ENCODE assay signal across 19 mouse cellular contexts in genomic region chr1:153909213-153909962, GRCm38 (mm10). TPM values are rescaled to one million over a fixed set of nuclear protein-coding genes. Genes with fewer than 3 reads are reported as not detected.
DNase-seq lines count a peak whose midpoint lies in the region; ATAC-seq and TF ChIP-seq lines count a peak whose summit lies in the region.
"Had no signal": no experiment of that assay in that cellular context is flagged by ENCODE, and none has a peak within 500 bp of the region (broad histone marks: within the 10 kb centered on the region; RNA-seq: fewer than 3 reads in every experiment).

No protein-coding gene starts in this region.

- no peak overlapping the region for H3K4me2 ChIP-seq in embryonic facial prominence, embryonic 14.5 days (ENCODE audit: low read depth, low read length)
- H3K4me2 ChIP-seq in myocyte (ENCODE audit: low read depth): peak overlapping the region; percentile 43
- H3K4me2 ChIP-seq: embryonic facial prominence, embryonic 15.5 days; limb, embryonic 12.5 days; neural tube, embryonic 15.5 days; stomach, embryonic 15.5 days had no signal

- peaks cover 16% of the 10 kb centered on the region for H3K36me3 ChIP-seq in kidney, adult 2 months (ENCODE audit: control insufficient read depth, insufficient read depth, low read length)
- peaks cover 60% of the 10 kb centered on the region for H3K36me3 ChIP-seq in embryonic facial prominence, embryonic 14.5 days (ENCODE audit: control insufficient read depth, insufficient read depth, low read length)
- peaks cover 15% of the 10 kb centered on the region for H3K36me3 ChIP-seq in myocyte (ENCODE audit: control insufficient read depth, insufficient read depth)
- H3K36me3 ChIP-seq in heart, embryonic 10.5 days: peaks cover 63% of the 10 kb centered on the region

- no peaks in the 10 kb centered on the region for H3K9me3 ChIP-seq in embryonic facial prominence, embryonic 14.5 days (ENCODE audit: control insufficient read depth, low read length)
- H3K9me3 ChIP-seq in heart, embryonic 10.5 days: no peaks in the 10 kb centered on the region
- H3K9me3 ChIP-seq: embryonic facial prominence, embryonic 15.5 days; limb, embryonic 12.5 days; neural tube, embryonic 15.5 days; stomach, embryonic 15.5 days had no signal

- H3K27ac ChIP-seq in kidney, adult 2 months (ENCODE audit: insufficient read depth, low read depth, low read length): no peak overlapping the region
- H3K27ac ChIP-seq in embryonic facial prominence, embryonic 14.5 days (replicated peaks; ENCODE audit: low read depth, low read length): no peak overlapping the region
- no peak overlapping the region for H3K27ac ChIP-seq in heart, embryonic 10.5 days
- H3K27ac ChIP-seq: embryonic facial prominence, embryonic 15.5 days; limb, embryonic 12.5 days; neural tube, embryonic 15.5 days; stomach, embryonic 15.5 days had no signal

- no peak overlapping the region for H3ac ChIP-seq in myocyte (ENCODE audit: control insufficient read depth, insufficient read length)

- 60% methylated on average over 10 of the region's 10 CpGs for WGBS in kidney, adult 2 months
- WGBS in embryonic facial prominence, embryonic 14.5 days: 79% methylated on average over 10 of the region's 10 CpGs
- 86% methylated on average over 10 of the region's 10 CpGs for WGBS in heart, embryonic 10.5 days

- H3K4me3 ChIP-seq in kidney, adult 2 months (ENCODE audit: insufficient read depth, low read depth, low read length): no peak overlapping the region
- H3K4me3 ChIP-seq in embryonic facial prominence, embryonic 14.5 days (ENCODE audit: low read depth, low read length): no peak overlapping the region
- H3K4me3 ChIP-seq in myocyte: no peak overlapping the region
- no peak overlapping the region for H3K4me3 ChIP-seq in heart, embryonic 10.5 days
- H3K4me3 ChIP-seq: embryonic facial prominence, embryonic 15.5 days; limb, embryonic 12.5 days; neural tube, embryonic 15.5 days; stomach, embryonic 15.5 days had no signal

- H3K79me2 ChIP-seq in myocyte (ENCODE audit: control insufficient read depth, insufficient read depth): no peaks in the 10 kb centered on the region

- no peak for TF ChIP-seq CTCF in kidney, adult 2 months (conservative IDR thresholded peaks at IDR 0.05; ENCODE audit: insufficient read depth, insufficient read length, low read depth, low read length)

- ATAC-seq in embryonic facial prominence, embryonic 14.5 days (ENCODE audit: low read depth): no peak
- ATAC-seq: forebrain, postnatal 0 days; inflammation-experienced regulatory T-cells, adult 6 months had no signal

- peak; percentile 34 to 56 for DNase-seq in kidney, postnatal 25 days
- no peak for DNase-seq in kidney, adult 2 months
- peak; percentile 48 for DNase-seq in spleen, adult 12 weeks (ENCODE audit: low spot score)
- DNase-seq in spleen, adult 18-20 months: no peak
- peak; percentile 73 for DNase-seq in embryonic facial prominence, embryonic 14.5 days (ENCODE audit: low spot score)
- no peak for DNase-seq in embryo, embryonic 9.5 days (ENCODE audit: extremely low spot score)
- no peak for DNase-seq in heart, embryonic 10.5 days (ENCODE audit: low spot score)
- DNase-seq: adrenal gland, postnatal 36 days; cerebellum, adult 2 months; forebrain, postnatal 0 days; heart, postnatal 10 days; midbrain, embryonic 14.5 days; thymus, postnatal 36 days had no signal

- H3K27me3 ChIP-seq in kidney, adult 2 months (replicated peaks; ENCODE audit: control insufficient read depth, insufficient read depth, low read length): no peaks in the 10 kb centered on the region
- no peaks in the 10 kb centered on the region for H3K27me3 ChIP-seq in embryonic facial prominence, embryonic 14.5 days (replicated peaks; ENCODE audit: control insufficient read depth, insufficient read depth, low read length)
- no peaks in the 10 kb centered on the region for H3K27me3 ChIP-seq in myocyte (ENCODE audit: control insufficient read depth, insufficient read depth, insufficient read length)
- H3K27me3 ChIP-seq in heart, embryonic 10.5 days (ENCODE audit: insufficient read depth, poor library complexity, severe bottlenecking): no peaks in the 10 kb centered on the region
- H3K27me3 ChIP-seq: embryonic facial prominence, embryonic 15.5 days; limb, embryonic 12.5 days; neural tube, embryonic 15.5 days; stomach, embryonic 15.5 days had no signal

- H3K4me1 ChIP-seq in kidney, adult 2 months (ENCODE audit: control insufficient read depth, insufficient read depth, low read length): peaks cover 13% of the 10 kb centered on the region
- no peaks in the 10 kb centered on the region for H3K4me1 ChIP-seq in embryonic facial prominence, embryonic 14.5 days (ENCODE audit: control insufficient read depth, insufficient read depth, low read length)
- H3K4me1 ChIP-seq in heart, embryonic 10.5 days: no peaks in the 10 kb centered on the region
- H3K4me1 ChIP-seq: embryonic facial prominence, embryonic 15.5 days; limb, embryonic 12.5 days; neural tube, embryonic 15.5 days; stomach, embryonic 15.5 days had no signal

- no peak for TF ChIP-seq POLR2A in kidney, adult 2 months (IDR thresholded peaks at IDR 0.05; ENCODE audit: low read depth, low read length)
- TF ChIP-seq POLR2A in myocyte (IDR thresholded peaks at IDR 0.05; ENCODE audit: insufficient read length, low read depth): no peak

- H3K9ac ChIP-seq in embryonic facial prominence, embryonic 14.5 days (ENCODE audit: low read depth, low read length): no peak overlapping the region
- H3K9ac ChIP-seq: embryonic facial prominence, embryonic 15.5 days; forebrain, postnatal 0 days; limb, embryonic 12.5 days; neural tube, embryonic 15.5 days; stomach, embryonic 15.5 days had no signal

TF ChIP-seq in myocyte, 11 proteins besides CTCF, POLR2A, EP300 and RAD21:
- TF ChIP-seq E2F4 (IDR thresholded peaks at IDR 0.05; ENCODE audit: insufficient read depth) (no peak), TCF12 (IDR thresholded peaks at IDR 0.05; ENCODE audit: insufficient read depth, poor library complexity, severe bottlenecking) (no peak), SRF (IDR thresholded peaks at IDR 0.05; ENCODE audit: control insufficient read depth, insufficient read length, low read depth) (no peak), TCF3 (IDR thresholded peaks at IDR 0.05; ENCODE audit: insufficient read length, low read depth) (no peak), CEBPB (IDR thresholded peaks at IDR 0.05; ENCODE audit: insufficient read depth, poor library complexity, severe bottlenecking) (no peak), MYOG (IDR thresholded peaks at IDR 0.05; ENCODE audit: control insufficient read depth in 1 of 3, insufficient read depth in 1 of 3, insufficient read length in 2 of 3, low read depth in 2 of 3) (no peak), POLR2AphosphoS2 (IDR thresholded peaks at IDR 0.05; ENCODE audit: insufficient read length, low read depth) (no peak), MYOD1 (IDR thresholded peaks at IDR 0.05; ENCODE audit: control insufficient read depth in 1 of 3, insufficient read length in 2 of 3, low read depth in 2 of 3) (no peak), REST (IDR thresholded peaks at IDR 0.05; ENCODE audit: insufficient read depth, insufficient read length) (no peak), MAX (IDR thresholded peaks at IDR 0.05; ENCODE audit: low read depth) (no peak), USF1 (IDR thresholded peaks at IDR 0.05; ENCODE audit: low read depth) (no peak)

RNA-seq across cellular contexts. Expression of gene Teddm2, which starts 9.4 kb away (rescaled TPM):
- 0.14 and 0.22 TPM in 2 replicates for polyA plus RNA-seq in kidney, adult 2 months (2012; rRNA removed)
- polyA plus RNA-seq in embryonic facial prominence, embryonic 14.5 days (2014; fragmentation: Nextera tagmentation; extraction: Ambion mirVana): 0.77 and 0.97 TPM in 2 replicates
- 0.20 TPM for polyA plus RNA-seq in myocyte (2012; fragmentation: generic; extraction: Trizol)
- polyA plus RNA-seq in heart, embryonic 10.5 days (2016; fragmentation: Nextera tagmentation; extraction: Ambion mirVana): 0.18 and 0.34 TPM in 2 replicates

RNA-seq across cellular contexts. Expression of gene Glul, which starts 9.6 kb away (rescaled TPM):
- polyA plus RNA-seq in kidney, adult 2 months (2012; rRNA removed): 843 and 1,046 TPM in 2 replicates
- polyA plus RNA-seq in embryonic facial prominence, embryonic 14.5 days (2014; fragmentation: Nextera tagmentation; extraction: Ambion mirVana): 97.5 and 104 TPM in 2 replicates
- 37.6 TPM for polyA plus RNA-seq in myocyte (2012; fragmentation: generic; extraction: Trizol)
- polyA plus RNA-seq in heart, embryonic 10.5 days (2016; fragmentation: Nextera tagmentation; extraction: Ambion mirVana): 65.4 and 96.6 TPM in 2 replicates

RNA-seq across cellular contexts. Expression of gene Teddm1a, which starts 17.8 kb away (rescaled TPM):
- not detected in 2 replicates for polyA plus RNA-seq in kidney, adult 2 months (2012; rRNA removed)
- polyA plus RNA-seq in embryonic facial prominence, embryonic 14.5 days (2014; fragmentation: Nextera tagmentation; extraction: Ambion mirVana): not detected in 2 replicates
- polyA plus RNA-seq in myocyte (2012; fragmentation: generic; extraction: Trizol): not detected
- not detected in 2 replicates for polyA plus RNA-seq in heart, embryonic 10.5 days (2016; fragmentation: Nextera tagmentation; extraction: Ambion mirVana)
- polyA plus RNA-seq: cerebellum, adult 2 months; embryonic facial prominence, embryonic 15.5 days; limb, embryonic 12.5 days; midbrain, embryonic 14.5 days; neural tube, embryonic 15.5 days; stomach, embryonic 15.5 days had no signal

RNA-seq across cellular contexts. Expression of gene Teddm1b, which starts 35.2 kb away (rescaled TPM):
- not detected in 2 replicates for polyA plus RNA-seq in kidney, adult 2 months (2012; rRNA removed)
- polyA plus RNA-seq in embryonic facial prominence, embryonic 14.5 days (2014; fragmentation: Nextera tagmentation; extraction: Ambion mirVana): 0.18 and 0.19 TPM in 2 replicates
- polyA plus RNA-seq in myocyte (2012; fragmentation: generic; extraction: Trizol): 0.01 TPM
- 0.10 and 0.41 TPM in 2 replicates for polyA plus RNA-seq in heart, embryonic 10.5 days (2016; fragmentation: Nextera tagmentation; extraction: Ambion mirVana)
- polyA plus RNA-seq: cerebellum, adult 2 months had no signal

Comparison
In these comparisons a context has a peak if more than half of its experiments do, and no peak if none do; other contexts are left out.
1. DNase-seq: peak in kidney, postnatal 25 days (2 of 2), spleen, adult 12 weeks (single experiment) and embryonic facial prominence, embryonic 14.5 days (single experiment); none in kidney, adult 2 months (single experiment), spleen, adult 18-20 months (0 of 2), embryo, embryonic 9.5 days (single experiment) and heart, embryonic 10.5 days (single experiment).